Mouse (Mus musculus) myocyte (in vitro differentiated cells): ENCODE results near the gene Nlrp6.

Experiments
- POLR2A ChIP-seq: IDR thresholded peaks from one replicate; pipeline ENCODE4 v1.6.1; 2011; ENCODE audit warnings: low read depth, mild to moderate bottlenecking, control low read depth, moderate library complexity; ENCODE audit not compliant: insufficient read length
- TCF12 ChIP-seq: IDR thresholded peaks from one replicate; pipeline ENCODE4 v1.6.1; 2011; ENCODE audit warnings: mild to moderate bottlenecking, control low read depth; ENCODE audit not compliant: poor library complexity, insufficient read depth, severe bottlenecking
- USF1 ChIP-seq: IDR thresholded peaks from one replicate; pipeline ENCODE4 v1.6.1; 2011; ENCODE audit warnings: low read depth, mild to moderate bottlenecking, control low read depth, moderate library complexity

DNA sequence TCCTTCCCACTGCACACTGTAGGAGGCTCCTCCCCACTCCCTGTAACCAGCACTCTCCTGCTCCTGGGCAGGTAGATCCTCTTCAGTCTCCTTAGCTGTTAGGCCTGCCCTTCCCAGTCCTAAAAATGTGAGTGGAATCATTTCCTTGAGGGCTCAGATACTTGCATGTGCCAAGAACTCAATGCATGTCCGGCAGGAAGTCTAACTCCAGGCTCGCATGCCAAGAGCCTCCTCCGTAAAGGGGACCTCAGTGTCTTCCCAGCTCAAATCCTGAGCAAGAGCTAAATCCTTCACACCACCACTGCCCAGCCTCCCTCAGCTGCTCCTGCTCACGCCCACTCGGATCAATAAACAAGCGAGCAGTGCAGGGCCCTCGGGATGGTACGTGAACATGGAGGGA, 30.3 kb downstream of the Nlrp6 start:
- TF ChIP-seq POLR2A, result no peak
- TF ChIP-seq TCF12, result no peak
- TF ChIP-seq USF1, result no peak
